Mouse (Mus musculus) gastrocnemius, postnatal 4 days (tissue): Measurements from ENCODE around the gene Gm13272. TPM values are rescaled to one million over a fixed set of nuclear protein-coding genes. Genes with fewer than 3 reads are reported as not detected.
"Not testable (repeated sequence)": the region's sequence is repeated elsewhere in the genome, so short reads cannot be mapped to it uniquely, and the experiment has no call there.

ENCODE experiments used
- DNase-seq, 2 experiments: peaks; one replicate each; pipeline ENCODE4 v3.0.0; 2021 to 2022; ENCODE audit warnings: low spot score in 2 of 2, mixed read lengths in 2 of 2
- total RNA-seq, 2 experiments: library from RNA; stranded (reverse); gene quantifications; 2 replicates each; pipeline ENCODE4 v1.2.3; 2021

The Gm13272 gene
- total RNA-seq, 2 experiments from 2014 or later = not detected

DNA sequence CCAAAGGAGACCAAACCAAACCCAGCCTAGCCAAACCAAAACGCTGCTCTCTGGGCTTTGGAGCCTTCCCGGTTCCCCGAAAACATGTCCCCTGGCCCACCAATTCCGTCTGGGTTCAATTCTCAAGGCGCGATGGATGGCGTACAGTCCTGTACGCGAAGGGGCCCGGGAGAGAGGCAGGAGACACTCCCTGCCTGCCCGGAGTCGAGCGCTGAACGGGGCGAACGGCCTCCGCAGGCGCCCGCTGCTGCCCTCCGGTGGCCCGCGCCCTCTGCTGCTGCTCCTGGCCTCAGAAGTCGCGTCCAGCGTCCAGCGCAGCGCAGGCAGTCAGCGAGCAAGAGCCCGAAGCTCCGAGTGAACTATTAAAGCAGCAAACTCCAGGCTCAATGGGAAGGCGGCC is 2.7 kb downstream of the Gm13272 start:
- not testable (repeated sequence) for DNase-seq

DNA sequence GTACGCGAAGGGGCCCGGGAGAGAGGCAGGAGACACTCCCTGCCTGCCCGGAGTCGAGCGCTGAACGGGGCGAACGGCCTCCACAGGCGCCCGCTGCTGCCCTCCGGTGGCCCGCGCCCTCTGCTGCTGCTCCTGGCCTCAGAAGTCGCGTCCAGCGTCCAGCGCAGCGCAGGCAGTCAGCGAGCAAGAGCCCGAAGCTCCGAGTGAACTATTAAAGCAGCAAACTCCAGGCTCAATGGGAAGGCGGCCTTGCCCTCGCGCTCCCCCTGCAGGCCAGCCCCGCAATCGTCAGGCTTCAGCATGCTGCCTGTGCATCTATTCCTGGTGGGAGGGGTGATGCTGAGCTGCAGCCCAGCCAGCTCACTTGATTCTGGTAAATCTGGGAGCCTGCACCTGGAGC is 5.8 kb downstream of the Gm13272 start, which contains the start of gene Gm13276:
TSS of gene Gm13276 (plus strand) at position 301 of the 400 bp plus-strand sequence.
- DNase-seq = not testable (repeated sequence)

DNA sequence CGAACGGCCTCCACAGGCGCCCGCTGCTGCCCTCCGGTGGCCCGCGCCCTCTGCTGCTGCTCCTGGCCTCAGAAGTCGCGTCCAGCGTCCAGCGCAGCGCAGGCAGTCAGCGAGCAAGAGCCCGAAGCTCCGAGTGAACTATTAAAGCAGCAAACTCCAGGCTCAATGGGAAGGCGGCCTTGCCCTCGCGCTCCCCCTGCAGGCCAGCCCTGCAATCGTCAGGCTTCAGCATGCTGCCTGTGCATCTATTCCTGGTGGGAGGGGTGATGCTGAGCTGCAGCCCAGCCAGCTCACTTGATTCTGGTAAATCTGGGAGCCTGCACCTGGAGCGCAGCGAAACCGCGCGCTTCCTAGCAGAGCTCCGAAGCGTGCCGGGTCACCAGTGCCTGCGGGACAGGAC is 8.8 kb downstream of the Gm13272 start, which contains the start of gene Gm13277:
TSS of gene Gm13277 (plus strand) at position 231 of the 400 bp plus-strand sequence.
- peak; percentile 20 to 52 for DNase-seq

DNA sequence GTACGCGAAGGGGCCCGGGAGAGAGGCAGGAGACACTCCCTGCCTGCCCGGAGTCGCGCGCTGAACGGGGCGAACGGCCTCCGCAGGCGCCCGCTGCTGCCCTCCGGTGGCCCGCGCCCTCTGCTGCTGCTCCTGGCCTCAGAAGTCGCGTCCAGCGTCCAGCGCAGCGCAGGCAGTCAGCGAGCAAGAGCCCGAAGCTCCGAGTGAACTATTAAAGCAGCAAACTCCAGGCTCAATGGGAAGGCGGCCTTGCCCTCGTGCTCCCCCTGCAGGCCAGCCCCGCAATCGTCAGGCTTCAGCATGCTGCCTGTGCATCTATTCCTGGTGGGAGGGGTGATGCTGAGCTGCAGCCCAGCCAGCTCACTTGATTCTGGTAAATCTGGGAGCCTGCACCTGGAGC is 11.6 kb downstream of the Gm13272 start, which contains the start of gene Gm13278:
TSS of gene Gm13278 (plus strand) at position 301 of the 400 bp plus-strand sequence.
- DNase-seq = not testable (repeated sequence)

DNA sequence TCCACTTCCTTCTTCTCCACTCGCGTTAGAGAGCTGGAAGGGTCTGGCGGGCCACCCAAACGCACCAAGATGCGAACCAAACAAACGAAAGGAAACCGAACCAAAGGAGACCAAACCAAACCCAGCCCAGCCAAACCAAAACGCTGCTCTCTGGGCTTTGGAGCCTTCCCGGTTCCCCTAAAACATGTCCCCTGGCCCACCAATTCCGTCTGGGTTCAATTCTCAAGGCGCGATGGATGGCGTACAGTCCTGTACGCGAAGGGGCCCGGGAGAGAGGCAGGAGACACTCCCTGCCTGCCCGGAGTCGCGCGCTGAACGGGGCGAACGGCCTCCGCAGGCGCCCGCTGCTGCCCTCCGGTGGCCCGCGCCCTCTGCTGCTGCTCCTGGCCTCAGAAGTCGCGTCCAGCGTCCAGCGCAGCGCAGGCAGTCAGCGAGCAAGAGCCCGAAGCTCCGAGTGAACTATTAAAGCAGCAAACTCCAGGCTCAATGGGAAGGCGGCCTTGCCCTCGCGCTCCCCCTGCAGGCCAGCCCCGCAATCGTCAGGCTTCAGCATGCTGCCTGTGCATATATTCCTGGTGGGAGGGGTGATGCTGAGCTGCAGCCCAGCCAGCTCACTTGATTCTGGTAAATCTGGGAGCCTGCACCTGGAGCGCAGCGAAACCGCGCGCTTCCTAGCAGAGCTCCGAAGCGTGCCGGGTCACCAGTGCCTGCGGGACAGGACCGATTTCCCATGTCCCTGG is 14.5 kb downstream of the Gm13272 start, which contains the start of gene Gm13275:
TSS of gene Gm13275 (plus strand) at position 552 of the 740 bp plus-strand sequence.
- peak; percentile 51 to 63 for DNase-seq

DNA sequence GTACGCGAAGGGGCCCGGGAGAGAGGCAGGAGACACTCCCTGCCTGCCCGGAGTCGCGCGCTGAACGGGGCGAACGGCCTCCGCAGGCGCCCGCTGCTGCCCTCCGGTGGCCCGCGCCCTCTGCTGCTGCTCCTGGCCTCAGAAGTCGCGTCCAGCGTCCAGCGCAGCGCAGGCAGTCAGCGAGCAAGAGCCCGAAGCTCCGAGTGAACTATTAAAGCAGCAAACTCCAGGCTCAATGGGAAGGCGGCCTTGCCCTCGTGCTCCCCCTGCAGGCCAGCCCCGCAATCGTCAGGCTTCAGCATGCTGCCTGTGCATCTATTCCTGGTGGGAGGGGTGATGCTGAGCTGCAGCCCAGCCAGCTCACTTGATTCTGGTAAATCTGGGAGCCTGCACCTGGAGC is 17.4 kb downstream of the Gm13272 start, which contains the start of gene Gm13279:
TSS of gene Gm13279 (plus strand) at position 301 of the 400 bp plus-strand sequence.
- DNase-seq = not testable (repeated sequence)

DNA sequence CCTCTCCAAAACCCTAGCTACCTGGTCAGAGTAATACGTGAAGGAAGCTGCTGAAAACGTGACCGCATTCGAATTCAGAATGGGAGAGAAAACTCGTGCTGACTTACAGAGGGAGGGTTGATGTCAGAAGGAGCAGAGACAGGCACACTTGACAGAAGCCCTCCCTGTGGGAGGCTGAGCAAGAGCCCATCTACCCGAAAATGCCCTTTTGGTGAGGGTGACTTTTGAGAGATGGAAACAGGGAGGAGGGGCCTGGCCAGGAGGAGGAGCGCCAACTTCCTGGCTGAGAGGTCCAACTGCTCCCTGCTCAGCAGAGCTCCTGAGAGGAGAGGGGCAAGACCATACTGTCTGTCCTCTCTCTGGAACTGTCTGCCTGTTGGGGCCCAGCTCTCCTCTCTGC is 19.7 kb downstream of the Gm13272 start, which contains the start of gene Gm13285:
TSS of gene Gm13285 (plus strand) at position 301 of the 400 bp plus-strand sequence.
- not testable (repeated sequence) for DNase-seq

DNA sequence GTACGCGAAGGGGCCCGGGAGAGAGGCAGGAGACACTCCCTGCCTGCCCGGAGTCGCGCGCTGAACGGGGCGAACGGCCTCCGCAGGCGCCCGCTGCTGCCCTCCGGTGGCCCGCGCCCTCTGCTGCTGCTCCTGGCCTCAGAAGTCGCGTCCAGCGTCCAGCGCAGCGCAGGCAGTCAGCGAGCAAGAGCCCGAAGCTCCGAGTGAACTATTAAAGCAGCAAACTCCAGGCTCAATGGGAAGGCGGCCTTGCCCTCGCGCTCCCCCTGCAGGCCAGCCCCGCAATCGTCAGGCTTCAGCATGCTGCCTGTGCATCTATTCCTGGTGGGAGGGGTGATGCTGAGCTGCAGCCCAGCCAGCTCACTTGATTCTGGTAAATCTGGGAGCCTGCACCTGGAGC is 23.3 kb downstream of the Gm13272 start, which contains the start of gene Gm13287:
TSS of gene Gm13287 (plus strand) at position 301 of the 400 bp plus-strand sequence.
- DNase-seq = not testable (repeated sequence)

DNA sequence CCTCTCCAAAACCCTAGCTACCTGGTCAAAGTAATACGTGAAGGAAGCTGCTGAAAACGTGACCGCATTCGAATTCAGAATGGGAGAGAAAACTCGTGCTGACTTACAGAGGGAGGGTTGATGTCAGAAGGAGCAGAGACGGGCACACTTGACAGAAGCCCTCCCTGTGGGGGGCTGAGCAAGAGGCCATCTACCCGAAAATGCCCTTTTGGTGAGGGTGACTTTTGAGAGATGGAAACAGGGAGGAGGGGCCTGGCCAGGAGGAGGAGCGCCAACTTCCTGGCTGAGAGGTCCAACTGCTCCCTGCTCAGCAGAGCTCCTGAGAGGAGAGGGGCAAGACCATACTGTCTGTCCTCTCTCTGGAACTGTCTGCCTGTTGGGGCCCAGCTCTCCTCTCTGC is 25.6 kb downstream of the Gm13272 start, which contains the start of gene Gm13288:
TSS of gene Gm13288 (plus strand) at position 301 of the 400 bp plus-strand sequence.
- not testable (repeated sequence) for DNase-seq

DNA sequence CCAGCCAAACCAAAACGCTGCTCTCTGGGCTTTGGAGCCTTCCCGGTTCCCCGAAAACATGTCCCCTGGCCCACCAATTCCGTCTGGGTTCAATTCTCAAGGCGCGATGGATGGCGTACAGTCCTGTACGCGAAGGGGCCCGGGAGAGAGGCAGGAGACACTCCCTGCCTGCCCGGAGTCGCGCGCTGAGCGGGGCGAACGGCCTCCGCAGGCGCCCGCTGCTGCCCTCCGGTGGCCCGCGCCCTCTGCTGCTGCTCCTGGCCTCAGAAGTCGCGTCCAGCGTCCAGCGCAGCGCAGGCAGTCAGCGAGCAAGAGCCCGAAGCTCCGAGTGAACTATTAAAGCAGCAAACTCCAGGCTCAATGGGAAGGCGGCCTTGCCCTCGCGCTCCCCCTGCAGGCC is 26.1 kb downstream of the Gm13272 start:
- DNase-seq = peak in 1 of 2 experiments; percentile 17

DNA sequence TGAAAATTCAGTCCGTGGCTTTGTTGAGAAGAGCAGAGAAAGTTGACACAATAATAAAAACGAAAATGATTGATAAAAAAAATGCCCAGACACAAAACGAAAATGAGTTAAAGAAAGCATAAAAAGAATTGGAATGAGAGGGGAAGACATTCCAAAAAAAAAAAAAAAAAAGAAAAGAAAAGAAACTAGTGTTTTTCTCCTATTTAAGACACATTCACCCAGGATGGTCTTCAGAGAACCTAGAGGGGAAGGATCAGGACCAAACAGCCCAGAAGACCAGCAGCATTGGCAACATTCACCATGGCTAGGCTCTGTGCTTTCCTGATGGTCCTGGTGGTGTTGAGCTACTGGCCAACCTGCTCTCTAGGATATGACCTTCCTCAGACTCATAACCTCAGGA is 36.3 kb downstream of the Gm13272 start, which contains the start of gene Ifna7:
TSS of gene Ifna7 (plus strand) at position 301 of the 400 bp plus-strand sequence.
- DNase-seq = no peak

DNA sequence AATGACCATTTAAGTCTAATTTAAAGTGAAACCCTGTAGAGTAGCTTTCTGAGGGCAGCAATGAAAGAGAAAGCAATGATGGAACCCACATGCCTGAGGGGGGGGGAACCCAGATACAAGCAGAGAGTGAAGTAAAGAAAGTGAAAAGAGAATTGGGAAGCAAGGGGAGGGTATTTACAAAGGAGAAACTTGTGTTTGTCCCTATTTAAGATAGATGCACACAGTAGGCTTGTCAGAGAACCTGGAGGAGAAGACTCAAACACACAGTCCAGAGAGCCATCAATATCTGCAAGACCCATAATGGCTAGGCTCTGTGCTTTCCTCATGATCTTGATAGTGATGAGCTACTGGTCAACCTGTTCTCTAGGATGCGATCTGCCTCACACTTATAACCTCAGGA is 40.0 kb downstream of the Gm13272 start, which contains the start of gene Ifna11:
TSS of gene Ifna11 (plus strand) at position 301 of the 400 bp plus-strand sequence.
- no peak for DNase-seq

DNA sequence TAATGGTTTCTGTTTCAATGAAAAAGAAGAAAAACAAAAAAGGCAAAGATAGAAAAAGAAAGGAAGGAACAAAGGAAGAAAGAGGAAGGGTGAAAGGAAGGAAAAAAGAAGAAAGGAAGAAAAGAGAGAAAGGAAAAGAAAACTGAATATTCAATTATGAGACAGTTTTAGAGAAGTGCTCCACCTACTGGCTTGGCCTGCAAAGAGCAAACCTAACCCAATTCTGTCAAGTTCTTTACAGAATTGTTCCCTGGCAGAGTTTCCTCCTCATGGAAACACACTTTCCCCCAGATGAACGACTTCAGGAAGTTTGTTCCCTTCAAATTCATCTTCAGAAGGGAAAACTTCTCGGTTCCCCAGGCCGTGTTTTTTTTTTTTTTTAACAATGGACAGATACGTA is 43.3 kb downstream of the Gm13272 start:
- DNase-seq = no peak

DNA sequence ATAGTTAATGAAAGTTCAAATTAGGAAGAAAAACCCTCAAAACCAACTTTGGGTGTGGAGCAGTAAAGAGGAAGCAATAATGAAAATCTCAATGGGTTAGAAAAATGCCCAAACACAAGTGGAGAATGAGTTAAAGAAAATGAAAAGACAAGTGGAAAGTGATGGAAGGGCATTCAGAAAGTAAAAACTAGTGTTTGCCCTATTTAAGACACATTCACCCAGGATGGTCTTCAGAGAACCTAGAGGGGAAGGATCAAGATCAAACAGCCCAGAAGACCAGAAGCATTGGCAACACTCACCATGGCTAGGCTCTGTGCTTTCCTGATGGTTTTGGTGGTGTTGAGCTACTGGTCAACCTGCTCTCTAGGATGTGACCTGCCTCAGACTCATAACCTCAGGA is 47.5 kb downstream of the Gm13272 start, which contains the start of gene Ifna6:
TSS of gene Ifna6 (plus strand) at position 301 of the 400 bp plus-strand sequence.
- DNase-seq = not testable (repeated sequence)

Other genes with a start within 250 kb of the Gm13272 start
- gene Ifna15, start 221.6 kb upstream of the Gm13272 start, total RNA-seq = not detected
- gene Ifna14, start 208.1 kb upstream of the Gm13272 start, total RNA-seq = not detected
- not detected for gene Ifna9, start 187.5 kb upstream of the Gm13272 start, total RNA-seq
- not detected for gene Ifna12, start 176.5 kb upstream of the Gm13272 start, total RNA-seq
- not detected for gene C87499, start 145.4 kb upstream of the Gm13272 start, total RNA-seq
- gene Ifna13, start 135.4 kb upstream of the Gm13272 start, total RNA-seq = not detected
- gene Ifna16, start 102.9 kb upstream of the Gm13272 start, total RNA-seq = not detected
- not detected for gene Ifna2, start 95.9 kb upstream of the Gm13272 start, total RNA-seq
- gene Ifnab, start 88.5 kb upstream of the Gm13272 start, total RNA-seq = not detected
- gene Gm26566, start 58.0 kb upstream of the Gm13272 start, total RNA-seq = under 1 TPM in 1 of 2 experiments, not detected in 1; 0.98 TPM
- gene Klhl9, start 57.4 kb upstream of the Gm13272 start, total RNA-seq = 10 to 100 TPM; 81.9 to 94.2 TPM
- not detected for gene Gm13271, start 25.0 kb upstream of the Gm13272 start, total RNA-seq
- gene Gm13283, start 19.7 kb upstream of the Gm13272 start, total RNA-seq = not detected
- not detected for gene Gm13290, start 6.0 kb upstream of the Gm13272 start, total RNA-seq
- gene Gm13289, start 2.9 kb upstream of the Gm13272 start, total RNA-seq = not detected
- gene Ifnz, start 2.3 kb downstream of the Gm13272 start, total RNA-seq = not detected
- not detected for gene Gm13276, start 5.9 kb downstream of the Gm13272 start, total RNA-seq
- gene Gm13277, start 8.8 kb downstream of the Gm13272 start, total RNA-seq = not detected
- gene Gm13278, start 11.7 kb downstream of the Gm13272 start, total RNA-seq = not detected
- gene Gm13275, start 14.6 kb downstream of the Gm13272 start, total RNA-seq = not detected
- not detected for gene Gm13279, start 17.5 kb downstream of the Gm13272 start, total RNA-seq
- under 1 TPM; 0.37 to 0.54 TPM for gene Gm13285, start 19.8 kb downstream of the Gm13272 start, total RNA-seq
- gene Gm13287, start 23.4 kb downstream of the Gm13272 start, total RNA-seq = not detected
- gene Gm13288, start 25.7 kb downstream of the Gm13272 start, total RNA-seq = not detected
- gene Ifna7, start 36.4 kb downstream of the Gm13272 start, total RNA-seq = not detected
- gene Ifna11, start 40.1 kb downstream of the Gm13272 start, total RNA-seq = not detected
- not detected for gene Ifna6, start 47.6 kb downstream of the Gm13272 start, total RNA-seq
- not detected for gene Ifna5, start 55.7 kb downstream of the Gm13272 start, total RNA-seq
- gene Ifna4, start 62.0 kb downstream of the Gm13272 start, total RNA-seq = not detected
- not detected for gene Ifna1, start 70.2 kb downstream of the Gm13272 start, total RNA-seq
- gene Ifne, start 100.4 kb downstream of the Gm13272 start, total RNA-seq = not detected